Mouse (Mus musculus): ENCODE measurements around the gene Map4k5. TPM values are rescaled to one million over a fixed set of nuclear protein-coding genes. Genes with fewer than 3 reads are reported as not detected.

The Map4k5 gene
- 10.6 TPM for polyA plus RNA-seq (2014; fragmentation: Illumina TruSeq; extraction: RNeasy Lipid Tissue Mini Kit (QIAGEN cat#74804); ENCODE audit: insufficient read depth, low read depth, low replicate concordance)

GRCm38 (mm10) chr12:69892371-69893251 lies at the start of gene Map4k5, which contains the start of gene Atl1:
Gene Map4k5 (minus strand): TSS chr12:69893200.
Gene Atl1 (plus strand): TSS chr12:69892614.

DNA sequence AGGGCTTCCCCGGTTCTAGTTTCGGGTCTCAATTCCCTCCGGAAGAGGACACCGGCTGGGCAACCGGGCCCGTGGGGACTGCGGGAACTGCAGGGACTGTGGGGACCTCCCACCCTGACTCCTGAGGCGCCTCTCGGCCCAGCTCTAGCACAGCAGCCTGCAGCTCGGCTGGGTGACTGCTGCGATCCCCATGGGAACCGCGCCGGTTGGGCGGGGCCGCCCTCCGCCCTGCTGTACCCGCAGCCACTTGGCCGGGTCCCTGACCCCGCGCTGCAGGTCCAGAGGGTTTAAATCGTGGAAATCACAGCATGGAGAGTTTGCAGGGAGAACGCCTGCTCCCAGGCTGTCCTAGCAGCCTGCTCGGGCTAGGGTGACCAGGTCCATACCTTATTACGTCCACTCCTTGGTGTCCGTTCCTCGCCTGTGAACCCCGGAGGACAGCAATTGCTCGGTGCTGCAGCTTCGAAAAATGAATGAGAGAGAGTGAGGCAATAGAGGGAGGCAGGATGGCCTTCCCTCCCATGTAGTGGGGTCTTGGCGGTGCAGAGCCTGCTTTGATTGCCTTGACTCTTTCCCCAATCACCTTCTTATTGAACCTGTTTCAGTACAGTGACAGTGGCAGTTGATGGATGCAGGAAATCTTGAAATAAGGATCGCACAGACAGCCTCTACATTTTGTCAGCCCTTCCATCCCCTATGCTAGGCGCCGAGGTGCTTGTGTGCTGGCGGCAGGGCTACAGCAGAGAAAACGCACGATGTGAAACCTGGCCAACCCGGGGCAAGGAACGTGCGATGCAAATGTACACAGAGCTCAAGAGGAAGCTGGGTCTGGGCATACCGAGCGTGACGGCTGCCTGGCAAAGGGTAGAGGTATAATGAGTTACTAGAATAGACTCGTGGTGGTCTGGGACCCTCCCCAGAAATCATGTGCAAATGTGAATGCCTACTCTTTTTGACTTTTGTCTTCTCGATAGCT lies 102.2 kb downstream of the Map4k5 start, which contains the start of gene Cdkl1:
Gene Cdkl1, minus strand, starts transcription at position 738 of the 976 bp plus-strand sequence.

Other genes starting within 250 kb of the Map4k5 start
- 15.7 TPM for gene Sos2, start 211.3 kb downstream of the Map4k5 start, polyA plus RNA-seq (2014; fragmentation: Illumina TruSeq; extraction: RNeasy Lipid Tissue Mini Kit (QIAGEN cat#74804); ENCODE audit: insufficient read depth, low read depth, low replicate concordance)
- gene L2hgdh, start 168.3 kb downstream of the Map4k5 start, polyA plus RNA-seq (2014; fragmentation: Illumina TruSeq; extraction: RNeasy Lipid Tissue Mini Kit (QIAGEN cat#74804); ENCODE audit: insufficient read depth, low read depth, low replicate concordance): 2.6 TPM
- gene Atp5s, start 168.2 kb downstream of the Map4k5 start, polyA plus RNA-seq (2014; fragmentation: Illumina TruSeq; extraction: RNeasy Lipid Tissue Mini Kit (QIAGEN cat#74804); ENCODE audit: insufficient read depth, low read depth, low replicate concordance): 10.9 TPM
- gene Cdkl1, start 101.9 kb downstream of the Map4k5 start, polyA plus RNA-seq (2014; fragmentation: Illumina TruSeq; extraction: RNeasy Lipid Tissue Mini Kit (QIAGEN cat#74804); ENCODE audit: insufficient read depth, low read depth, low replicate concordance): 1.0 TPM
- 1.1 TPM for gene Atl1, start 586 bp downstream of the Map4k5 start, polyA plus RNA-seq (2014; fragmentation: Illumina TruSeq; extraction: RNeasy Lipid Tissue Mini Kit (QIAGEN cat#74804); ENCODE audit: insufficient read depth, low read depth, low replicate concordance)
- gene Sav1, start 93.8 kb upstream of the Map4k5 start, polyA plus RNA-seq (2014; fragmentation: Illumina TruSeq; extraction: RNeasy Lipid Tissue Mini Kit (QIAGEN cat#74804); ENCODE audit: insufficient read depth, low read depth, low replicate concordance): 52.7 TPM
- 5.6 TPM for gene Nin, start 220.5 kb upstream of the Map4k5 start, polyA plus RNA-seq (2014; fragmentation: Illumina TruSeq; extraction: RNeasy Lipid Tissue Mini Kit (QIAGEN cat#74804); ENCODE audit: insufficient read depth, low read depth, low replicate concordance)